Mouse (Mus musculus): Measurements from ENCODE around the gene Ces1f. TPM values are rescaled to one million over a fixed set of nuclear protein-coding genes. Genes with fewer than 3 reads are reported as not detected.

Gene Ces1f
- 0.11 and 0.15 TPM in 2 replicates for polyA plus RNA-seq (2016; fragmentation: Nextera tagmentation; extraction: Ambion mirVana)

- H3K4me1 ChIP-seq: no peaks in the 10 kb centered on the region
- no peak within 1 kb of the TSS for H3K4me3 ChIP-seq
- no peak for ATAC-seq
- no peak within 1 kb of the TSS for H3K4me2 ChIP-seq
- H3K27ac ChIP-seq: no peak within 1 kb of the TSS
- H3K9me3 ChIP-seq (replicated peaks): 0 out of 2 replicates have a peak, but pooled peaks cover under 1% of the 10 kb centered on the region
- no peak within 1 kb of the TSS for H3K9ac ChIP-seq
- no peaks in the 10 kb centered on the region for H3K36me3 ChIP-seq
- WGBS (ENCODE audit: insufficient replicate concordance): 84% methylated on average over 1 of the region's 1 CpGs
- no peaks in the 10 kb centered on the region for H3K27me3 ChIP-seq (replicated peaks)
Measured at GRCm38 (mm10) chr8:93279556-93279955, at the start of gene Ces1f. Gene Ces1f, minus strand, starts transcription at chr8:93279747.

- no peak overlapping the region for H3K27ac ChIP-seq
- H3K27me3 ChIP-seq (replicated peaks): no peaks in the 10 kb centered on the region
- H3K9ac ChIP-seq: no peak overlapping the region
- ATAC-seq: 0 out of 2 replicates have a peak, but pooled peaks have one; percentile 37
- H3K9me3 ChIP-seq (replicated peaks): 0 out of 2 replicates have a peak, but pooled peaks cover 8% of the 10 kb centered on the region
- H3K4me1 ChIP-seq: no peaks in the 10 kb centered on the region
- no peak overlapping the region for H3K4me3 ChIP-seq
- no peaks in the 10 kb centered on the region for H3K36me3 ChIP-seq
- 36% methylated on average over 2 of the region's 2 CpGs for WGBS (ENCODE audit: insufficient replicate concordance)
- no peak overlapping the region for H3K4me2 ChIP-seq
Measured at GRCm38 (mm10) chr8:93325123-93325522, 45.6 kb upstream of the Ces1f start.

- no peak for ATAC-seq
- H3K4me1 ChIP-seq: no peaks in the 10 kb centered on the region
- H3K9me3 ChIP-seq (replicated peaks): no peaks in the 10 kb centered on the region; the same call in 1 of the 2 replicates
- no peak overlapping the region for H3K9ac ChIP-seq
- no peak overlapping the region for H3K4me3 ChIP-seq
- H3K27me3 ChIP-seq (replicated peaks): no peaks in the 10 kb centered on the region
- H3K4me2 ChIP-seq: no peak overlapping the region
- H3K36me3 ChIP-seq: no peaks in the 10 kb centered on the region
- no peak overlapping the region for H3K27ac ChIP-seq
- WGBS (ENCODE audit: insufficient replicate concordance): 70% methylated on average over 2 of the region's 2 CpGs
Measured at GRCm38 (mm10) chr8:93317031-93317430, 37.5 kb upstream of the Ces1f start.

GRCm38 (mm10) chr8:93315557-93315956 is 36.0 kb upstream of the Ces1f start:
- 52% methylated on average over 2 of the region's 2 CpGs for WGBS (ENCODE audit: insufficient replicate concordance)
- no peaks in the 10 kb centered on the region; the same call in 1 of the 2 replicates for H3K9me3 ChIP-seq (replicated peaks)
- no peak overlapping the region for H3K9ac ChIP-seq
- H3K4me1 ChIP-seq: no peaks in the 10 kb centered on the region
- no peaks in the 10 kb centered on the region for H3K36me3 ChIP-seq
- no peak overlapping the region for H3K4me2 ChIP-seq
- ATAC-seq: no peak
- H3K27me3 ChIP-seq (replicated peaks): no peaks in the 10 kb centered on the region
- H3K27ac ChIP-seq: no peak overlapping the region
- H3K4me3 ChIP-seq: no peak overlapping the region

GRCm38 (mm10) chr8:93283896-93284295 is 4.3 kb upstream of the Ces1f start:
- Histone ChIP-seq H3K4me1 (no peaks in the 10 kb centered on the region), H3K4me2 (no peak overlapping the region), H3K27ac (no peak overlapping the region), H3K4me3 (no peak overlapping the region), H3K27me3 (replicated peaks) (no peaks in the 10 kb centered on the region), H3K9me3 (replicated peaks) (0 out of 2 replicates have a peak, but pooled peaks cover 3% of the 10 kb centered on the region), H3K9ac (no peak overlapping the region), H3K36me3 (no peaks in the 10 kb centered on the region)
- 59% methylated on average over 2 of the region's 2 CpGs for WGBS (ENCODE audit: insufficient replicate concordance)
- no peak for ATAC-seq

- Histone ChIP-seq H3K4me3 (no peak overlapping the region), H3K4me1 (no peaks in the 10 kb centered on the region), H3K9me3 (replicated peaks) (no peaks in the 10 kb centered on the region), H3K9ac (no peak overlapping the region), H3K27me3 (replicated peaks) (no peaks in the 10 kb centered on the region), H3K27ac (no peak overlapping the region), H3K4me2 (no peak overlapping the region), H3K36me3 (no peaks in the 10 kb centered on the region)
- WGBS (ENCODE audit: insufficient replicate concordance): 49% methylated on average over 3 of the region's 3 CpGs
- ATAC-seq: no peak
Measured at GRCm38 (mm10) chr8:93282349-93282748, 2.8 kb upstream of the Ces1f start.

GRCm38 (mm10) chr8:93278176-93278805 is 1.3 kb downstream of the Ces1f start:
- no peaks in the 10 kb centered on the region for H3K27me3 ChIP-seq (replicated peaks)
- no peaks in the 10 kb centered on the region for H3K4me1 ChIP-seq
- H3K4me3 ChIP-seq: no peak overlapping the region
- no peak for ATAC-seq
- WGBS (ENCODE audit: insufficient replicate concordance): 56% methylated on average over 4 of the region's 4 CpGs
- H3K9ac ChIP-seq: no peak overlapping the region
- H3K36me3 ChIP-seq: no peaks in the 10 kb centered on the region
- no peak overlapping the region for H3K27ac ChIP-seq
- H3K4me2 ChIP-seq: no peak overlapping the region
- H3K9me3 ChIP-seq (replicated peaks): peaks cover 5% of the 10 kb centered on the region; the same call in 1 of the 2 replicates

GRCm38 (mm10) chr8:93274609-93275008 is 4.9 kb downstream of the Ces1f start:
- Histone ChIP-seq H3K4me2 (no peak overlapping the region), H3K9me3 (replicated peaks) (peaks cover 5% of the 10 kb centered on the region; the same call in 1 of the 2 replicates), H3K36me3 (no peaks in the 10 kb centered on the region), H3K4me1 (no peaks in the 10 kb centered on the region), H3K27me3 (replicated peaks) (no peaks in the 10 kb centered on the region), H3K4me3 (no peak overlapping the region), H3K9ac (no peak overlapping the region), H3K27ac (no peak overlapping the region)
- no peak for ATAC-seq
- WGBS (ENCODE audit: insufficient replicate concordance): 66% methylated on average over 4 of the region's 4 CpGs

GRCm38 (mm10) chr8:93273321-93273720 is 6.2 kb downstream of the Ces1f start:
- H3K27me3 ChIP-seq (replicated peaks): no peaks in the 10 kb centered on the region
- no peaks in the 10 kb centered on the region for H3K36me3 ChIP-seq
- H3K4me3 ChIP-seq: no peak overlapping the region
- no peak for ATAC-seq
- 56% methylated on average over 3 of the region's 3 CpGs for WGBS (ENCODE audit: insufficient replicate concordance)
- no peaks in the 10 kb centered on the region for H3K4me1 ChIP-seq
- H3K9me3 ChIP-seq (replicated peaks): peaks cover 5% of the 10 kb centered on the region; the same call in 1 of the 2 replicates
- H3K9ac ChIP-seq: no peak overlapping the region
- no peak overlapping the region for H3K4me2 ChIP-seq
- no peak overlapping the region for H3K27ac ChIP-seq

- H3K27ac ChIP-seq: no peak overlapping the region
- H3K4me2 ChIP-seq: no peak overlapping the region
- peaks cover 5% of the 10 kb centered on the region; the same call in 1 of the 2 replicates for H3K9me3 ChIP-seq (replicated peaks)
- no peaks in the 10 kb centered on the region for H3K27me3 ChIP-seq (replicated peaks)
- H3K36me3 ChIP-seq: no peaks in the 10 kb centered on the region
- ATAC-seq: no peak
- WGBS (ENCODE audit: insufficient replicate concordance): 70% methylated on average over 4 of the region's 4 CpGs
- no peak overlapping the region for H3K9ac ChIP-seq
- no peak overlapping the region for H3K4me3 ChIP-seq
- no peaks in the 10 kb centered on the region for H3K4me1 ChIP-seq
Measured at GRCm38 (mm10) chr8:93272686-93273085, 6.9 kb downstream of the Ces1f start.

- Histone ChIP-seq H3K4me2 (no peak overlapping the region), H3K9me3 (replicated peaks) (no peaks in the 10 kb centered on the region), H3K4me1 (no peaks in the 10 kb centered on the region), H3K36me3 (no peaks in the 10 kb centered on the region), H3K9ac (no peak overlapping the region), H3K27me3 (replicated peaks) (no peaks in the 10 kb centered on the region), H3K27ac (no peak overlapping the region), H3K4me3 (no peak overlapping the region)
- no peak for ATAC-seq
- 33% methylated on average over 2 of the region's 2 CpGs for WGBS (ENCODE audit: insufficient replicate concordance)
Measured at GRCm38 (mm10) chr8:93261436-93261835, 18.1 kb downstream of the Ces1f start.

GRCm38 (mm10) chr8:93252400-93252925 is 27.1 kb downstream of the Ces1f start:
- H3K27me3 ChIP-seq (replicated peaks): no peaks in the 10 kb centered on the region
- 77% methylated on average over 1 of the region's 1 CpGs for WGBS (ENCODE audit: insufficient replicate concordance)
- H3K9me3 ChIP-seq (replicated peaks): no peaks in the 10 kb centered on the region
- H3K4me3 ChIP-seq: no peak overlapping the region
- H3K4me1 ChIP-seq: no peaks in the 10 kb centered on the region
- H3K9ac ChIP-seq: no peak overlapping the region
- no peak overlapping the region for H3K4me2 ChIP-seq
- no peak overlapping the region for H3K27ac ChIP-seq
- H3K36me3 ChIP-seq: no peaks in the 10 kb centered on the region
- no peak for ATAC-seq
